Mouse (Mus musculus) Patski (cell line): ENCODE data around the gene Cdc42bpa. TPM values are rescaled to one million over a fixed set of nuclear protein-coding genes. Genes with fewer than 3 reads are reported as not detected.
"Not testable (repeated sequence)": the region's sequence is repeated elsewhere in the genome, so short reads cannot be mapped to it uniquely, and the experiment has no call there.

Source experiments
- ATAC-seq: fragments of 100-300 bp; one replicate; pipeline ENCODE4 v1.8.0; 2021
- CTCF ChIA-PET: fragments of 350-600 bp; sonication (Branson Sonifier 250); formaldehyde crosslinking; loops from one replicate; lab custom pipeline; 2022; ENCODE audit warnings: inconsistent platforms; lab: Charles Lee
- POLR2A ChIA-PET: fragments of 350-600 bp; sonication (Branson Sonifier 250); formaldehyde crosslinking; loops from one replicate; lab custom pipeline; 2022; ENCODE audit warnings: antibody characterized with exemption, inconsistent platforms; lab: Charles Lee
- DNase-seq: peaks from one replicate; pipeline ENCODE4 v3.0.0-alpha.2; 2011; ENCODE audit warnings: low read depth, low spot score
- H3K27me3 ChIP-seq: fragments of 371-371 bp; one replicate; pipeline ENCODE4 v1.5.1; 2021
- CTCF ChIP-seq: fragments of 100-300 bp; IDR thresholded peaks from one replicate; pipeline ENCODE4 v1.5.1; 2021
- in situ Hi-C: fragments of 300-500 bp; cut with MboI; formaldehyde crosslinking; loops from 3 replicates; pipeline ENCODE4 v1.11.1; 2018; ENCODE audit warnings: low pct_unique_long_range_greater_than_20kb, mixed read lengths
- polyA plus RNA-seq: library from polyadenylated mRNA; unstranded; gene quantifications from one replicate; pipeline ENCODE4 v1.2.3, GENCODE M21; 2021

The Cdc42bpa gene
- polyA plus RNA-seq, 1 experiment from 2014 or later, result 35.1 TPM

DNA sequence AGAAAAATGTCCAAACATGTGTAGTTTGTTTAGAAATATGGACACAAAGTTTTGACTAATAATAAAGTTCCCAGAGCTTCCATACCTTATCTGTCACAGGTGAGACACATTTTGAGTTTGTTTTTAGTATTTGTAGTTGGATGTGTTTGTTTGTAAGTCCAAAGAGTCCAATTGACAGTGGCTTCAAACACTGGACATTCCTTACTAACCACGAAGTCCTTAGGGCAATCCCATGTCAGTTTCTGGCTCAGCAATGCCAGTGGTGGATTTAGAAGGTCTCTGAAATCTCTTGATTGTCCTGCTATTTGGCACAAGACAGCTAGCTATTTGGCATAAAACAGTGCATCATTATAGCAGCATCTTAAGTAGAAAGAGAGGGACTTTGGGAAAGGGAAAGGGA lies 22.7 kb downstream of the Cdc42bpa start:
- ChIA-PET CTCF (no interaction called here), POLR2A (no interaction called here)
- DNase-seq (no peak), ATAC-seq (no peak)
- TF ChIP-seq CTCF, result no peak
- H3K27me3 ChIP-seq, result no peaks in the 10 kb centered on the region
- in situ Hi-C loops, result no loop called here

DNA sequence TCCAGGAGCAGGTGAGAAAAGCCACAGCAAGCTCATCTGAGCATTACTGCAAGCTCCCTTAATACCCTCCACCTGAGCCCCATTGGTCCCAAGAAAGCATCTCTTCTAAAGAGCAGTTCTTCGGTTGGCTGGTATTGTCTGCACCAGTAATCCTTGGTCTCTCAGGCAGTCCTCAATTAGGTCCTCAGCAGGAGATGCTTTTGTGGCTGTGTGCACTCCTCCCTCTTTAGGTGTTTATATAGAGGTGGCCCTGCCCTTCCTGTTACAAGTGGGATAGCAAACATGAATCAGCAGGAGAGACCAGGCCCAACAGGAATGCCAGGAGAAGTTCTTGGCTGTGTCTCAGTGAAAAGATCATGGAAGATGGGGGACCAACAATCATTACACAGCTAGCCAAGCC lies 23.9 kb downstream of the Cdc42bpa start:
- no peaks in the 10 kb centered on the region for H3K27me3 ChIP-seq
- ChIA-PET POLR2A (no interaction called here), CTCF (no interaction called here)
- ATAC-seq (no peak), DNase-seq (no peak)
- no peak for TF ChIP-seq CTCF
- in situ Hi-C loops, result no loop called here

DNA sequence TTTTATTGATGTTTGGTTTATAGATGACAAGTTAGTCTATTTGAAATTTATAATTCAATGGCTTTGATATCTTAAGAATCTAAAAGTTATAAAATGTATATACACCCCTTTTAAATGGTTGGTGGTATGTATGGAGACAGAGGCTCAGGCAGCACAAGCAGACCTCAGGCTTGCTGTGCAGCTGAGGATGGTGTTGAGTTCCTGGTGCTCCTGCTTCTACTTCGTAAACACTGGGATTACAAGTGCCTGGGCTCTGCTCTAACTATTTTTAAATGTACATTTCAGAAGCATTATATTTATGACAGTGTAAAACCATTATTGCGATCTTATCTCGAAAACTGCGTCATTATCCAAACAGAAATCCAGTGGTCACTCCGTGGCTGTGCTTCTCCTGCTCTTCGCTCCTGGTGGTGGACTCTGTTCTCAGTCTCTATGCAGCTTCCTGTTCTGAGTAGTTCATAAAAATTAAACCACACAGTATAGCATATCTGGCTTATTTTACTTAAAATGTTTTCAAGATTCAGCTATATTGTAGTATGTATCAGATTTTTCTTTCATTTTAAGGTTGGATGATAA lies 31.5 kb downstream of the Cdc42bpa start:
- no peak for ATAC-seq
- CTCF ChIA-PET, result interaction anchor here (1.3 kb wide), 1 partner anchor 10 kb away, joined by 6 read pairs; no protein-coding TSS in a partner anchor
- no peak for DNase-seq
- POLR2A ChIA-PET, result no interaction called here
- no peaks in the 10 kb centered on the region for H3K27me3 ChIP-seq
- in situ Hi-C loops, result no loop called here
- no peak for TF ChIP-seq CTCF

DNA sequence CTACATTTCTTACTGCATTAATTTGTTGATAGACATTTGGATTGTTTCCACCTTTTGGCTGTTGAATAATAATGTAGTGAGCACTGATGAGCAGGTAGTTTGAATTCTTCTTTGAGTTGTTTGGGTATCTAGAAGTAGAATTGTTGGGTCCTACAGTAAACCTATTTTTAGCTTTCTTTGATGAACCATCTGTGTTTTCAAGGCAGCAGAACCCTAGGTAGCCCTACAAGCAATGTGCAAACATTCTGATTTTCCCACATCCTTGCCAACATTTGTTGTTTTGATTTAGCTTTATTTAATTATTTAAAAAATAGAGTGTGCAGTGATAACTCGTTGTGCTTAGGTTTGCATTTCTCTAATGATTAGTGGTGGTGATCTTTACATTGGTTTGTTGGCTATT lies 32.0 kb downstream of the Cdc42bpa start:
- in situ Hi-C loops, result no loop called here
- no peak for ATAC-seq
- DNase-seq, result no peak
- TF ChIP-seq CTCF, result no peak
- ChIA-PET CTCF (interaction anchor here (1.3 kb wide), 1 partner anchor 10 kb away, joined by 6 read pairs; no protein-coding TSS in a partner anchor), POLR2A (no interaction called here)
- H3K27me3 ChIP-seq, result no peaks in the 10 kb centered on the region

DNA sequence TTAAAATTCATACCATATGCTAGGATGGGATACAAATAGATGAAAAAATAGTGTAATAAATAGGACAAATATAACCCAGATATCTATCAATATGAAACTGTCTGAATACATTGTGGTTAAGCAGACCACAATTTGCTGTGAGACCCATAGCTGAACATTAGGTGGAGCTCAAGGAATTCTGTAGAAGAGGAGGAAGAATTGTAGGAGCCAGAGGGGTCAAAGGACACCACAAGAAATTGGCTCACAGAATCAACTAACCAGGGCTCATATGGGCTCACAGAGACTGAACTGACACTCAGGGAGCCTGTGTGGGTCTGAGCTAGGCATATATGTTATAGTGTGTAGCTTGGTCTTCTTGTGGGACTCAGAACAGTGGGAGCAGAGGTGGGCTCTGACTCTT lies 47.8 kb downstream of the Cdc42bpa start:
- CTCF ChIA-PET, result interaction anchor here (0.9 kb wide), 1 partner anchor 9 kb away, joined by 3 read pairs; no protein-coding TSS in a partner anchor
- DNase-seq, result no peak
- no peak for ATAC-seq
- no peaks in the 10 kb centered on the region for H3K27me3 ChIP-seq
- TF ChIP-seq CTCF, result peak; percentile 8
- POLR2A ChIA-PET, result no interaction called here
- in situ Hi-C loops, result no loop called here

DNA sequence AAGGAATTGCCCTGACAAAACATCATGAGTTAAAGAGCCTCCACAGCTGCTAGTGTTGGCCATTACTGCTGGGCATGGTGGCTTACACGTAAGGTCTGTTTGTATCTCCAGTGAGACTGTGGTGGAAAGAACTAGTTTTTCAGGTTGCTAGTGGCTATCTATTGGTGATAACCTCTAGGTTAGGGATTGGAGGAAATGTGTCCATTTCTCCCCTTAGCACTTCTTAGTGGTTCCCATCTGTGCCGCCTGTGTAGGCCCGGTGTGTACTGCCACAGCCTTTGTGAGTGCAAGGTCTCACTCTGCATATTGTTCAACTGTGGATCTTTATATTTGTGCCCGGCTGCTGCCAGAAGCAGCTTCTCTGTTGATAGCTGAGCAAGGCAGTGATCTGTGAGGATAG lies 53.2 kb downstream of the Cdc42bpa start:
- in situ Hi-C loops, result no loop called here
- H3K27me3 ChIP-seq, result no peaks in the 10 kb centered on the region
- ChIA-PET POLR2A (no interaction called here), CTCF (interaction anchor here (1.3 to 1.7 kb wide), 3 partner anchors 10 to 15 kb away, joined by 3 to 4 read pairs (median 4); no protein-coding TSS in a partner anchor)
- no peak for TF ChIP-seq CTCF
- ATAC-seq, result no peak
- DNase-seq, result no peak

DNA sequence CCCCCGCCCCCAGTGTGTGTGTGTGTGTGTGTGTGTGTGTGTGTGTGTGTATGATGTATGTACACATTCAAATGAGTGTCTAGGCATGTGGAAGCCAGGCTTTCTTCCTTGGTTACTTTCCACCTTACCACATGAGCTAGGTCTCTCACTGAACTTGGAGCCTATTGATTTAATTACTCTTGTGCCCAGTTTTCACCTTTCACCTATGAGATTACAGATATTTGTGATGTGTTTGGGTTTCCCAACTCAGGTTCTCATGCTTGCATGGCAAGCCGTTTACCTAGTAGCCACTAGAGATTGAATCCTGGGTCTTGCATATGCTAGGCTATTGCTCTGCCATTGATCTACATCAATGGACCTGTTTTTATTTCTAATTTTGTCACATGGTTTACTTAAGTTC lies 57.9 kb downstream of the Cdc42bpa start:
- in situ Hi-C loops, result no loop called here
- no peaks in the 10 kb centered on the region for H3K27me3 ChIP-seq
- no peak for TF ChIP-seq CTCF
- ATAC-seq (no peak), DNase-seq (no peak)
- CTCF ChIA-PET, result interaction anchor here (0.7 to 1.6 kb wide), 3 partner anchors 9 to 22 kb away, joined by 3 to 5 read pairs (median 3); no protein-coding TSS in a partner anchor
- POLR2A ChIA-PET, result no interaction called here

DNA sequence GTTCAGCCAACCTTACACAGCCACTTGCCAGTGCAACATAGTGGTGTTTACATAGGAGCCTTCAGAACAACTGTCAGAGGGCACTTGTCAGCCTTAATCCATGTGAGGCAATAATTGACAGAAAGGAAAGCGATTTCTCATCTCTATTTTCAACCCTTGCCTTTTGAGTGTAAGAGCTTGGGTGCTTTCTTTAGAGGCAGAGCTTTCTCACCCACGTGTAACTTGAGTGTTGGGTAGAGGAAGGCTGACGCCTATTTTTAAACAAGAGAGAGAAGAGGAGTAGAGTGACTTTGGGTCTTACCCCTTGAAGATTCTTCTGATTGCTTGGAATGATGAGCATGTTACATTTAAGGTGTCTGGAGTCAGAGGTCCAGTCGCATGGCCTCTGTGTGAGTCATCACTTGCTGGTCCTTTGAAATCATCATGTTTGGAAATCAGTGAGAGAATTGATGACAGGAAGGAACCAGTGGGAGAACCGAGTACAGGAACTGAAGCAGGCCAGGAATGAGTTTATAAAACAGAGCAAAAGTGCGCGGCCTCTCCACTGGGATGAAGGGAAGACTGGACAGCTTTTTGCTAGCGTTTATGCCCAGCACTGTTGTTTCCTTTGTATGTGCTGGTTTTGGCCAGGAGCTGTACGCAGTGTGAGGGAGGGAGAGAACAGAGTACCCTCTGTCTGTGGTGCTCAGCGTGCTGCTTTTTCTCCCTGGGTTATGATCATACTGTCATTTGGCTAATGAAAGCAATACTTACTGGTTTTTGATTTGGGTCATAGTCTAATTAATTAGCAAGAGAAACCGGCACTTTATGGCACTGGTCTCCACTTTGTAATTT lies 61.4 kb downstream of the Cdc42bpa start:
- DNase-seq, result no peak
- CTCF ChIA-PET, result no interaction called here
- in situ Hi-C loops, result no loop called here

DNA sequence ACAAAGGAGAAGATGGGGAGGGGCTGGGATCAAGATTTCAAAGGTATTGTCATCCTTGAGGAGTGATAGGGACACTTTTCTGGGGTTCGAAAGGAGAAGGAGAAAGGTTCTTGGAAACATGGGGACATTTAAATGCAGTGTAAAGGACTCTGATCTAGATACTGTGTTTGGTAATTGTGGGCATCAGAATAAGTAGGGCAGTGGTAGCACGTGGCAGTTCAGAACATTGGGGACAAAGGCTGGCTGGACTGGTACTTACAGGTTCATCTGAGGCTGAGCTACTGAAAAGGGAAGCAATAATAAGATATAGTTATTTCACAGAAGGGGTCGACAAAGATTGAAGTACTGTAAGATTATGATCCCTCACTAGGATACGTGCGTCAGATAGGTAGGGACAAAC lies 63.2 kb downstream of the Cdc42bpa start:
- no peak for TF ChIP-seq CTCF
- ATAC-seq (no peak), DNase-seq (no peak)
- ChIA-PET POLR2A (no interaction called here), CTCF (interaction anchor here (0.9 kb wide), 1 partner anchor 54 kb away, joined by 3 read pairs; no protein-coding TSS in a partner anchor)
- in situ Hi-C loops, result no loop called here
- H3K27me3 ChIP-seq, result no peaks in the 10 kb centered on the region

More for the DNA sequence above, 61.4 kb downstream of the Cdc42bpa start:
- no peak for TF ChIP-seq CTCF
- POLR2A ChIA-PET, result interaction anchor here (0.6 kb wide), 1 partner anchor 81 kb away, joined by 3 read pairs; no protein-coding TSS in a partner anchor
- no peaks in the 10 kb centered on the region for H3K27me3 ChIP-seq
- peak; percentile 21 for ATAC-seq

DNA sequence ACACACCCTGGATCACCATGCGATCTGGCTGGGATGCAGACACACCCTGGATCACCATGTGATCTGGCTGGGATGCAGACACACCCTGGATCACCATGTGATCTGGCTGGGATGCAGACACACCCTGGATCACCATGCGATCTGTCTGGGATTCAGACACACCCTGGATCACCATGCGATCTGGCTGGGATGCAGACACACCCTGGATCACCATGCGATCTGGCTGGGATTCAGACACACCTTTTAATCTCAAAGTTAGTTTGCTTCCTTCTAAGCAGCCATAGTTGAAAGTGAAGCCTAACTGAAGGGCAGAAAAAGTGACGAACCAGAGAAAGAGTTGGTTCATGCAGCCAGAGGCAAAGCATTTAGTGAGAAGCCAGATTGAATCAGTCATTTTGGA lies 69.6 kb downstream of the Cdc42bpa start:
- in situ Hi-C loops, DNase-seq, ATAC-seq, H3K27me3 ChIP-seq, POLR2A ChIA-PET: not testable (repeated sequence)
- CTCF ChIA-PET, result interaction anchor here (1.1 kb wide), 1 partner anchor 24 kb away, joined by 3 read pairs; no protein-coding TSS in a partner anchor
